Mouse (Mus musculus) intestine, embryonic 15.5 days (tissue): ENCODE measurements around the gene Tmem259. TPM values are rescaled to one million over a fixed set of nuclear protein-coding genes. Genes with fewer than 3 reads are reported as not detected.
A peak's percentile ranks its signal among the peaks of the same experiment; 100 is the strongest.

Experiments
- ATAC-seq: fragments of 200-750 bp; cut with Nextera tagmentation; 2 replicates; pipeline ENCODE4 v1.8.0; 2017; ENCODE audit warnings: moderate TSS enrichment, moderate library complexity
- H3K27ac ChIP-seq: fragments of 300-500 bp; sonication (generic); 2 replicates; pipeline ENCODE4 v1.5.1; 2015; ENCODE audit warnings: mild to moderate bottlenecking, inconsistent platforms
- H3K27me3 ChIP-seq: fragments of 300-500 bp; sonication (generic); replicated peaks from 2 replicates; pipeline ENCODE4 v1.6.1; 2015; ENCODE audit warnings: inconsistent platforms
- H3K36me3 ChIP-seq: fragments of 300-500 bp; sonication (generic); 2 replicates; pipeline ENCODE4 v1.6.1; 2015; ENCODE audit warnings: inconsistent platforms
- H3K4me1 ChIP-seq: fragments of 300-500 bp; sonication (generic); replicated peaks from 2 replicates; pipeline ENCODE4 v1.6.1; 2015; ENCODE audit warnings: inconsistent platforms
- H3K4me2 ChIP-seq: fragments of 300-500 bp; sonication (generic); replicated peaks from 2 replicates; pipeline ENCODE4 v1.6.1; 2015; ENCODE audit warnings: mild to moderate bottlenecking, inconsistent platforms
- H3K4me3 ChIP-seq: fragments of 300-500 bp; sonication (generic); replicated peaks from 2 replicates; pipeline ENCODE4 v1.5.1; 2015; ENCODE audit warnings: inconsistent platforms
- H3K9ac ChIP-seq: fragments of 300-500 bp; sonication (generic); 2 replicates; pipeline ENCODE4 v1.6.1; 2015; ENCODE audit warnings: inconsistent platforms
- H3K9me3 ChIP-seq: fragments of 300-500 bp; sonication (generic); 2 replicates; pipeline ENCODE4 v1.6.1; 2016; ENCODE audit warnings: inconsistent platforms
- WGBS: fragments of 180-500 bp; shearing (Covaris S2); methylation state at CpG from one replicate; pipeline ENCODE4 v1.1.7; 2015; 5-methylcytosine and 5-hydroxymethylcytosine counted together
- polyA plus RNA-seq: library from polyadenylated mRNA; unstranded; fragments of >200 nt; fragmentation: Nextera tagmentation; extraction: Ambion mirVana; gene quantifications from 2 replicates; pipeline ENCODE4 v1.2.1, GENCODE M21; 2015

The Tmem259 gene
- polyA plus RNA-seq, 1 experiment from 2014 or later = 18.1 TPM

- H3K27ac ChIP-seq = peak overlapping the region; percentile 96
- ATAC-seq = peak; percentile 2; the same call in 1 of the 2 replicates
- peaks cover 3% of the 10 kb centered on the region; the same call in 1 of the 2 replicates for H3K27me3 ChIP-seq
- H3K4me1 ChIP-seq = peaks cover 53% of the 10 kb centered on the region
- peak overlapping the region; percentile 98 for H3K4me3 ChIP-seq
- WGBS = 1% methylated on average over 29 of the region's 29 CpGs
- H3K36me3 ChIP-seq = peaks cover 21% of the 10 kb centered on the region
- H3K4me2 ChIP-seq = peak overlapping the region; percentile 92
- H3K9me3 ChIP-seq = no peaks in the 10 kb centered on the region
- peak overlapping the region; percentile 97 for H3K9ac ChIP-seq
Measured at GRCm38 (mm10) chr10:79928030-79928694, 56.0 kb downstream of the Tmem259 start.

- peaks cover 46% of the 10 kb centered on the region for H3K4me1 ChIP-seq
- under 1% methylated on average over 54 of the region's 54 CpGs for WGBS
Measured at GRCm38 (mm10) chr10:79927324-79928029, 56.7 kb downstream of the Tmem259 start.

GRCm38 (mm10) chr10:79926491-79927323, 57.4 kb downstream of the Tmem259 start, which contains the start of gene Arid3a:
Gene Arid3a, plus strand, starts transcription at chr10:79927043.
- H3K4me2 ChIP-seq = peak within 1 kb of the TSS; percentile 92
- H3K27me3 ChIP-seq = peaks cover 18% of the 10 kb centered on the region
- H3K36me3 ChIP-seq = peaks cover 12% of the 10 kb centered on the region
- peaks cover 40% of the 10 kb centered on the region for H3K4me1 ChIP-seq
- peak within 1 kb of the TSS; percentile 96 for H3K27ac ChIP-seq
- H3K9me3 ChIP-seq = no peaks in the 10 kb centered on the region
- peak within 1 kb of the TSS; percentile 98 for H3K4me3 ChIP-seq
- WGBS = under 1% methylated on average over 63 of the region's 63 CpGs
- H3K9ac ChIP-seq = peak within 1 kb of the TSS; percentile 97
- ATAC-seq = peak; percentile 86

More at GRCm38 (mm10) chr10:79927324-79928029, 56.7 kb downstream of the Tmem259 start:
- no peaks in the 10 kb centered on the region for H3K9me3 ChIP-seq
- H3K9ac ChIP-seq = peak overlapping the region; percentile 97
- ATAC-seq = peak; percentile 36
- H3K27ac ChIP-seq = peak overlapping the region; percentile 96
- H3K27me3 ChIP-seq = peaks cover 10% of the 10 kb centered on the region
- H3K4me2 ChIP-seq = peak overlapping the region; percentile 92
- H3K36me3 ChIP-seq = peaks cover 20% of the 10 kb centered on the region
- H3K4me3 ChIP-seq = peak overlapping the region; percentile 98

- Histone ChIP-seq H3K9ac (peak overlapping the region; percentile 97), H3K27me3 (peaks cover 25% of the 10 kb centered on the region), H3K4me1 (peaks cover 42% of the 10 kb centered on the region), H3K4me2 (peak overlapping the region; percentile 92), H3K4me3 (peak overlapping the region; percentile 98), H3K27ac (peak overlapping the region; percentile 96), H3K36me3 (peaks cover 4% of the 10 kb centered on the region; the same call in 1 of the 2 replicates), H3K9me3 (no peaks in the 10 kb centered on the region)
- ATAC-seq = peak; percentile 6; the same call in 1 of the 2 replicates
- 5% methylated on average over 14 of the region's 15 CpGs for WGBS
Measured at GRCm38 (mm10) chr10:79925785-79926490, 58.2 kb downstream of the Tmem259 start.

GRCm38 (mm10) chr10:79924998-79925784, 58.9 kb downstream of the Tmem259 start:
- H3K9ac ChIP-seq = no peak overlapping the region
- 11% methylated on average over 29 of the region's 29 CpGs for WGBS
- ATAC-seq = 0 out of 2 replicates have a peak, but pooled peaks have one; percentile 0

More at GRCm38 (mm10) chr10:79924998-79925784, 58.9 kb downstream of the Tmem259 start:
- peaks cover 33% of the 10 kb centered on the region for H3K27me3 ChIP-seq
- peaks cover 45% of the 10 kb centered on the region for H3K4me1 ChIP-seq
- H3K27ac ChIP-seq = peak overlapping the region; percentile 96
- H3K4me3 ChIP-seq = peak overlapping the region; percentile 98; the same call in 1 of the 2 replicates
- H3K9me3 ChIP-seq = no peaks in the 10 kb centered on the region
- H3K4me2 ChIP-seq = peak overlapping the region; percentile 92
- H3K36me3 ChIP-seq = no peaks in the 10 kb centered on the region

Other genes starting within 250 kb of the Tmem259 start
- gene Polrmt, start 237.7 kb downstream of the Tmem259 start, polyA plus RNA-seq = 37.8 and 45.5 TPM in 2 replicates
- 0.09 and 0.28 TPM in 2 replicates for gene Fgf22, start 229.3 kb downstream of the Tmem259 start, polyA plus RNA-seq
- 89.8 and 91.6 TPM in 2 replicates for gene Rnf126, start 217.4 kb downstream of the Tmem259 start, polyA plus RNA-seq
- 14.0 and 16.1 TPM in 2 replicates for gene Fstl3, start 207.1 kb downstream of the Tmem259 start, polyA plus RNA-seq
- 0.09 TPM in 1 of 2 replicates, not detected in the other for gene Prss57, start 193.4 kb downstream of the Tmem259 start, polyA plus RNA-seq
- 48.1 and 48.5 TPM in 2 replicates for gene Palm, start 190.8 kb downstream of the Tmem259 start, polyA plus RNA-seq
- gene Misp, start 163.3 kb downstream of the Tmem259 start, polyA plus RNA-seq = 141 and 154 TPM in 2 replicates
- 307 and 314 TPM in 2 replicates for gene Ptbp1, start 129.9 kb downstream of the Tmem259 start, polyA plus RNA-seq
- 3.7 and 3.9 TPM in 2 replicates for gene Prtn3, start 109.9 kb downstream of the Tmem259 start, polyA plus RNA-seq
- gene Plppr3, start 109.7 kb downstream of the Tmem259 start, polyA plus RNA-seq = 31.3 and 32.7 TPM in 2 replicates
- 1.1 and 2.6 TPM in 2 replicates for gene Elane, start 98.1 kb downstream of the Tmem259 start, polyA plus RNA-seq
- not detected in 2 replicates for gene Cfd, start 93.5 kb downstream of the Tmem259 start, polyA plus RNA-seq
- gene Med16, start 75.4 kb downstream of the Tmem259 start, polyA plus RNA-seq = 37.3 and 39.8 TPM in 2 replicates
- gene Gm26602, start 73.5 kb downstream of the Tmem259 start, polyA plus RNA-seq = 17.7 TPM in 1 of 2 replicates, not detected in the other
- 0.52 and 1.1 TPM in 2 replicates for gene Kiss1r, start 67.4 kb downstream of the Tmem259 start, polyA plus RNA-seq
- gene R3hdm4, start 63.1 kb downstream of the Tmem259 start, polyA plus RNA-seq = 108 and 116 TPM in 2 replicates
- 18.7 and 19.0 TPM in 2 replicates for gene Arid3a, start 57.3 kb downstream of the Tmem259 start, polyA plus RNA-seq
- 90.3 and 94.8 TPM in 2 replicates for gene Wdr18, start 24.2 kb downstream of the Tmem259 start, polyA plus RNA-seq
- 0.11 TPM in 2 replicates for gene Grin3b, start 13.6 kb downstream of the Tmem259 start, polyA plus RNA-seq
- gene Cnn2, start 4.3 kb upstream of the Tmem259 start, polyA plus RNA-seq = 239 and 242 TPM in 2 replicates
- gene Abca7, start 12.2 kb upstream of the Tmem259 start, polyA plus RNA-seq = 3.0 and 3.7 TPM in 2 replicates
- gene Arhgap45, start 32.3 kb upstream of the Tmem259 start, polyA plus RNA-seq = 6.3 and 6.5 TPM in 2 replicates
- 206 and 218 TPM in 2 replicates for gene Polr2e, start 55.5 kb upstream of the Tmem259 start, polyA plus RNA-seq
- 712 and 771 TPM in 2 replicates for gene Gpx4, start 62.8 kb upstream of the Tmem259 start, polyA plus RNA-seq
- gene Sbno2, start 121.2 kb upstream of the Tmem259 start, polyA plus RNA-seq = 12.8 and 14.0 TPM in 2 replicates
- 14.4 and 21.2 TPM in 2 replicates for gene Stk11, start 131.5 kb upstream of the Tmem259 start, polyA plus RNA-seq
- 701 and 737 TPM in 2 replicates for gene Atp5d, start 154.3 kb upstream of the Tmem259 start, polyA plus RNA-seq
- gene Cbarp, start 156.5 kb upstream of the Tmem259 start, polyA plus RNA-seq = 4.8 and 5.1 TPM in 2 replicates
- gene Midn, start 163.9 kb upstream of the Tmem259 start, polyA plus RNA-seq = 14.1 and 16.1 TPM in 2 replicates
- 69.4 and 83.9 TPM in 2 replicates for gene Cirbp, start 181.7 kb upstream of the Tmem259 start, polyA plus RNA-seq
- 22.9 and 25.1 TPM in 2 replicates for gene 1600002K03Rik, start 188.6 kb upstream of the Tmem259 start, polyA plus RNA-seq
- gene Efna2, start 195.2 kb upstream of the Tmem259 start, polyA plus RNA-seq = 13.6 and 15.0 TPM in 2 replicates
- gene Mum1, start 242.1 kb upstream of the Tmem259 start, polyA plus RNA-seq = 53.0 and 55.2 TPM in 2 replicates